Mouse (Mus musculus): ENCODE data around the gene Arl11.

DNA sequence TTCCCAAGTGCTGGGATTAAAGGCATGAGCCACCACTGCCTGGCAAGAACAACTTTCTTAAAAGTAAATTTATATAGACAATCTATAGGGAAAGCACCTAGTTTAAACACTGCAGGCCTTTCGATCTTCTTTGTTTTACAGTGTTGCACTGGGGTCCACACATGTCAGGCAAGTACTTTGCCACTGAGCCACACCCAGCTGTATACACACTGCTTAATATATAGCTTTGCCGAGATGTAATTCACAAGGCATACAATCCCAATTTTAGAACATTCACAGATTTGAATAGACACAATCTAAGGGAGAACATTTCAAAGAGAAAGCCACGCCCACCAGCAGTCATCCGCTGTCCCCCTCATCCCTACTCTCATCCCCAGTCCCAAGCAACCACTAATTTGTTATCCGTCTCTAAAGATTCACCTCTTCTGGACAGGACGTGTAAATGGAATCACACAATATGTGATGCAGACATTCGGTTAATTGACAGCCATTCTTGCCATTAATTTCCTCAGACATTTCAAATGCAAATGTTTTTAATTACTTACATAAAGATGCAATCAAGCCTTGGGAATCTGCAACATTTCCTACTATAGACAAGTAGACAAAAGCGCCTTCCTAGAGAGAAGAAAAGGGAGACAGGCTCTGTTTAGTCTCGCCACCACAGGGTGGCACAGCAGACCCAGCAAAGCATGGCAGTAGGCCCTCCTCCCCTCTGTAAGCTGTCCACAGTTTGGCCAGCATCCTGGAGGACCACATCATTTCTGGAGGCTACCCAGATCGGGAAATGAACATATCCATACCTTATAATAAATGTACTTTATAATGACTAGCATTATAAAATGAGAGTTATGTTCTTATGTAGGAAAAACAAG lies 37.5 kb downstream of the Arl11 start:
- TF ChIP-seq POLR2A (IDR thresholded peaks at IDR 0.05; ENCODE audit: insufficient read depth, low read length) (no peak), CTCF (IDR thresholded peaks at IDR 0.05; ENCODE audit: low read depth, low read length) (peak; percentile 32)
